Mouse (Mus musculus) limb, embryonic 15.5 days (tissue): Measurements from ENCODE around the gene Sugp1. TPM values are rescaled to one million over a fixed set of nuclear protein-coding genes. Genes with fewer than 3 reads are reported as not detected.

ENCODE experiments used
- ATAC-seq: fragments of 200-750 bp; cut with Nextera tagmentation; 2 replicates; pipeline ENCODE4 v1.8.0; 2017; ENCODE audit warnings: low read depth, moderate TSS enrichment; ENCODE audit not compliant: insufficient number of reproducible peaks, low FRiP score, low TSS enrichment
- H3K27ac ChIP-seq: fragments of 300-500 bp; sonication (generic); 2 replicates; pipeline ENCODE4 v1.5.1; 2015; ENCODE audit warnings: moderate library complexity, mild to moderate bottlenecking, inconsistent platforms
- H3K27me3 ChIP-seq: fragments of 300-500 bp; sonication (generic); 2 replicates; pipeline ENCODE4 v1.6.1; 2015; ENCODE audit warnings: inconsistent platforms
- H3K36me3 ChIP-seq: fragments of 300-500 bp; sonication (generic); 2 replicates; pipeline ENCODE4 v1.6.1; 2015; ENCODE audit warnings: inconsistent platforms
- H3K4me1 ChIP-seq: fragments of 300-500 bp; sonication (generic); 2 replicates; pipeline ENCODE4 v1.6.1; 2015; ENCODE audit warnings: inconsistent platforms
- H3K4me2 ChIP-seq: fragments of 300-500 bp; sonication (generic); 2 replicates; pipeline ENCODE4 v1.6.1; 2015; ENCODE audit warnings: mild to moderate bottlenecking, inconsistent platforms
- H3K4me3 ChIP-seq: fragments of 300-500 bp; sonication (generic); 2 replicates; pipeline ENCODE4 v1.5.1; 2015; ENCODE audit warnings: mild to moderate bottlenecking, inconsistent platforms
- H3K9ac ChIP-seq: fragments of 300-500 bp; sonication (generic); 2 replicates; pipeline ENCODE4 v1.6.1; 2015; ENCODE audit warnings: inconsistent platforms
- H3K9me3 ChIP-seq: fragments of 300-500 bp; sonication (generic); 2 replicates; pipeline ENCODE4 v1.6.1; 2016; ENCODE audit warnings: inconsistent platforms
- WGBS: fragments of 180-500 bp; shearing (Covaris S2); methylation state at CpG from one replicate; pipeline ENCODE4 v1.1.7; 2015; 5-methylcytosine and 5-hydroxymethylcytosine counted together
- polyA plus RNA-seq: library from polyadenylated mRNA; unstranded; fragments of >200 nt; fragmentation: Nextera tagmentation; extraction: Ambion mirVana; gene quantifications from 2 replicates; pipeline ENCODE4 v1.2.1, GENCODE M21; 2015

The Sugp1 gene
- polyA plus RNA-seq, 1 experiment from 2014 or later, result 41.9 TPM

DNA sequence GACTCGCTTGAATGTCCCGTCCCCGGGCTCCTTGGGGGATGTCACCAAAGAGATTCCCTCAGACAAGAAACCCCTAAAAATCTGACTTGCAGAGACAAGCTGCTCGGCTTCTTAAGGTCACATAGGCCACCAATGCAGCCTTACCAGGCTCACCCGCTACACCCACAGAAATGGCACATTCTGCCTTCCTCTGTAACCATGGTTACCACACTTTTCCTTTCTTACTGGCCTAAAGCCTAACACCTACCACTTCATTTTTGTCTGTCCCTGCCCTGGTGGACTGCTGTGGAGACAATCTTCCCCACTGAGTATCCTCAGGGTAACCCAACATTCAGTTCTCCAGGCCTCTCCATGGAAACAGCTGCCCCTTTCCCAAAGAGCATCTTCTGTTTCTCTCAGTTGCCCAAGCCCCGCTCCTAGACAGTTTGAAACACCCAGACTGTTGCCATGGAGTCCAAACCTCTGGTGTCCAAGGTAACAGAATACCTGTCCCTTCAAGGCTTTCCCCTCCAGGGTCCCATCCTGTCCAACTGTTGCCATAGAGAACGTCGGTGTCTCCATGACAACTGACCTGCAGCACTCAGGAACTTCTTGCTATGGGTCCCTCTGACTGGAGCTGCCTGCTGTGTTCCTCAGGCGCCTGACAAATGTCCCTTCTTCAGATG, 46.8 kb downstream of the Sugp1 start:
- no peak overlapping the region for H3K27ac ChIP-seq
- peaks cover 14% of the 10 kb centered on the region for H3K4me1 ChIP-seq
- ATAC-seq, result no peak
- no peak overlapping the region for H3K4me2 ChIP-seq
- H3K4me3 ChIP-seq, result no peak overlapping the region
- peaks cover 81% of the 10 kb centered on the region for H3K27me3 ChIP-seq
- H3K9me3 ChIP-seq, result no peaks in the 10 kb centered on the region
- no peak overlapping the region for H3K9ac ChIP-seq
- no peaks in the 10 kb centered on the region for H3K36me3 ChIP-seq
- 68% methylated on average over 9 of the region's 9 CpGs for WGBS

DNA sequence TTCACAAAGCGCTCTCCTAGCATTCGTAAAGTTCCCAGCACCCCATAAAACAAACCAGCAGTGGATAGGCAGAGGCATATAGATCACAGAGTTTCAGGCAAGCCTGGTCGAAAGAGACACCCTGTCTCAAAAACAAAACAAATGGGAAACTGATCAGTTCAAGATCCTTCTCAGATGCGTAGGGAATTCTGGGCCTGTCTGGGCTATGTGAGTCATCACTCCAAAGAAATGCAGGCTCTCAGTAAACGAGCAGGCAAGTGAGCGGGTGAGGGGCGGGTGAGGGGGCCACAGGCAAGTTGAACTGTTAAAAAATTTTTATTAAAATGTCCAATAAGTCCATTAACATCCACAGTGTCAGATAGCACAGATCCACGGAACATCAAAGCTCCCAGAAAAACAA, 50.2 kb downstream of the Sugp1 start:
- Histone ChIP-seq H3K4me3 (no peak overlapping the region), H3K4me1 (peaks cover 7% of the 10 kb centered on the region), H3K27ac (no peak overlapping the region), H3K9me3 (no peaks in the 10 kb centered on the region), H3K36me3 (no peaks in the 10 kb centered on the region), H3K27me3 (peaks cover 48% of the 10 kb centered on the region), H3K9ac (no peak overlapping the region), H3K4me2 (no peak overlapping the region)
- WGBS, result 41% methylated on average over 8 of the region's 8 CpGs
- no peak for ATAC-seq

DNA sequence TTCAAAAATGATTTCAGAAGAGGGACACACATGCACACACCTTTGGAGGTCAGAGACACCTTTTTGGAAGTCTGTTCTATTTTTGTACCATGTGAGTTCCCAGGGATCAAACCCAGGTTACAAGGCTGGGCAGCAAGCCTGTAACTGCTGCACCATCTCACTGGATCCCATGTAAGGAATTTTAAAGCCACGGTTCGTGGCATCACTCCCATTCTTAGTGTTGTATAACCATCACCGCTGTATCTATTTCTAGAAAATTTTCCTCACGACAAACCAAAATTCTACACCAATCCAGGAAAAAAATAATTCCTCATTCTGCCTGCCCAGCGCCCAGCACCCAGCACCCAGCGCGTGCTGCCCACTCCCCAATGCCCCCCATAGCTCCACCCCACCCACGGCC, 56.7 kb downstream of the Sugp1 start:
- Histone ChIP-seq H3K9ac (no peak overlapping the region), H3K9me3 (no peaks in the 10 kb centered on the region), H3K27me3 (no peaks in the 10 kb centered on the region), H3K36me3 (no peaks in the 10 kb centered on the region), H3K4me2 (no peak overlapping the region), H3K4me1 (no peaks in the 10 kb centered on the region), H3K4me3 (no peak overlapping the region), H3K27ac (no peak overlapping the region)
- WGBS, result 73% methylated on average over 8 of the region's 8 CpGs
- ATAC-seq, result no peak

DNA sequence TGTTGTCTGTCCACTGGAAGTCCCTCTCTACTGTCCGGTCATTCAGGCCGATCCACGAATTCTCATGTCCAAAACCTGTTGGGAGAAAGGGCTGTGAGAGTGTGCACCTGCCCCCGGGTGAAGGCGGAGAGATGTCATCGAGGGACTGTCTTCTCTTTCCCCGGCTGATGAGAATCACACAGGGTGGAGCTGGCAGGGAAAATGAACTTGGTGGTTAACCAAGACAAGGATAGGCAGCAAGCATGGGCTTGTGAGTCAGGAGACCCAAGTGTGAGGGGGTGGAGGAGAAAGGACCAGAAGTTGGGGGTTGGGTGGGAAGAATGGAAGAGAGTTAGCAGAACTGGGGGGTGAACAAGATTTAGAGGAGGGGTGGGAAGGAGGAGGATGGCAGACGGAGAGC, 57.6 kb downstream of the Sugp1 start:
- Histone ChIP-seq H3K4me1 (no peaks in the 10 kb centered on the region), H3K36me3 (no peaks in the 10 kb centered on the region), H3K4me2 (no peak overlapping the region), H3K4me3 (no peak overlapping the region), H3K27ac (no peak overlapping the region), H3K27me3 (no peaks in the 10 kb centered on the region), H3K9me3 (no peaks in the 10 kb centered on the region), H3K9ac (no peak overlapping the region)
- no peak for ATAC-seq
- 83% methylated on average over 8 of the region's 8 CpGs for WGBS

GRCm38 (mm10) chr8:70104506-70104905, 61.9 kb downstream of the Sugp1 start:
- ATAC-seq, result no peak
- Histone ChIP-seq H3K9me3 (no peaks in the 10 kb centered on the region), H3K4me1 (no peaks in the 10 kb centered on the region), H3K4me2 (no peak overlapping the region), H3K9ac (no peak overlapping the region), H3K4me3 (no peak overlapping the region), H3K27ac (no peak overlapping the region), H3K36me3 (no peaks in the 10 kb centered on the region), H3K27me3 (peaks cover 23% of the 10 kb centered on the region)
- WGBS, result 18% methylated on average over 6 of the region's 6 CpGs

DNA sequence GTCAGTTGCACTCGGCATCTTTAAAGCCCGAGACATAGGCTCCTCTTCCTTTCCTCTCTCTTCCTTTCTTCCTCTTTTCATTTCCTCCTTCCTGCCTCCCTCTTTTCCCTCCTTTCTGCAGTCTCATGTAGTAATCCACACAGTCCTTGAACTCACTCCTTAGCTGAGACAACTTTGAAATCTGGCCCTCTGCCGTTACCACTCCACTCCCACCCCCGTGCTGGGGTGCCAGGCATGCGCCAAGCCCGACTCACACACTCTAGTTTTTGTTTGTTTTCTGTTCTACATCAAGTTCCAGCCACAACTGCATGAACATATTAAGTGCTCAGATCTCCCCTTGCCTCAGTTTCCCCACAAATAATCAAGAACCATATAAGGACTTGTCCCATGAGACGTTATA, 62.3 kb downstream of the Sugp1 start:
- no peak overlapping the region for H3K4me2 ChIP-seq
- WGBS, result 80% methylated on average over 7 of the region's 7 CpGs
- ATAC-seq, result no peak
- no peaks in the 10 kb centered on the region for H3K4me1 ChIP-seq
- H3K9ac ChIP-seq, result no peak overlapping the region
- H3K4me3 ChIP-seq, result no peak overlapping the region
- H3K36me3 ChIP-seq, result no peaks in the 10 kb centered on the region
- no peaks in the 10 kb centered on the region for H3K9me3 ChIP-seq
- H3K27ac ChIP-seq, result no peak overlapping the region
- peaks cover 27% of the 10 kb centered on the region for H3K27me3 ChIP-seq

- 77% methylated on average over 2 of the region's 2 CpGs for WGBS
- H3K4me3 ChIP-seq, result no peak overlapping the region
- ATAC-seq, result no peak
- H3K9me3 ChIP-seq, result no peaks in the 10 kb centered on the region
- peaks cover 82% of the 10 kb centered on the region for H3K27me3 ChIP-seq
- peaks cover 8% of the 10 kb centered on the region for H3K4me1 ChIP-seq
- no peak overlapping the region for H3K27ac ChIP-seq
- H3K4me2 ChIP-seq, result no peak overlapping the region
- no peak overlapping the region for H3K9ac ChIP-seq
- H3K36me3 ChIP-seq, result no peaks in the 10 kb centered on the region
Measured at GRCm38 (mm10) chr8:70110451-70110850, 67.8 kb downstream of the Sugp1 start.

- Histone ChIP-seq H3K9ac (no peak overlapping the region), H3K9me3 (no peaks in the 10 kb centered on the region), H3K4me1 (peaks cover 8% of the 10 kb centered on the region), H3K4me2 (no peak overlapping the region), H3K4me3 (no peak overlapping the region), H3K27me3 (peaks cover 90% of the 10 kb centered on the region), H3K27ac (no peak overlapping the region), H3K36me3 (no peaks in the 10 kb centered on the region)
- ATAC-seq, result no peak
- WGBS, result 46% methylated on average over 23 of the region's 23 CpGs
Measured at GRCm38 (mm10) chr8:70111192-70111795, 68.7 kb downstream of the Sugp1 start.

DNA sequence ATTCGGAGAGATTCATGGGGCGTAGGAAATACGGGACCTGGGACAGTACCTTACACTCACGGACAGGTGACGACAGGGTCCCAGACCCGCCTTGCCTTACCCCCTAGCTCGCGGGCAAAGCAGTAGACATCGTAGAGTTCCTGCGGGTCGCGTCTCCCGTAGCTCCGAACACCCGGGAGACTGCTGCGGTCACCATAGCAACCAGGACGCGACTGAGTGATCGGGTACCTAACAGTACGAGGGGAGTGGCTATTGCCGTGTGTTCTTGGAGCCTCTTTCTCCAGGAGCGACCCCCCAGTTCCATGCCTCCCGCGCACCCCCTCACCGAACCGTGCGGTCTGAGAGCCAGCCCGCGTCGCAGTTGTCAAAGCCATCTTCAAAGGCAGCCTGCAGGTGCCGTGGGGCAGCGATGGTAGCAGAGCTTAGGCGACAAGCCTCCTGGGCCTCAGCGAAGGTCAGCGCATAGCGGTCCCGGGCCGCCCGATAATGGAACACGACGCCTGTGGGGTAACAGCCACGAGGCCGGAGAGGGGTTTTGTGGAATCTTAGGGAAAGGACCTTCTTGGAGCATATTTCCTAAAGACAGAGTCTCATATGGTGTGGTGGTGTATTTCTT, 69.9 kb downstream of the Sugp1 start:
- no peak for ATAC-seq
- H3K36me3 ChIP-seq, result no peaks in the 10 kb centered on the region
- H3K27ac ChIP-seq, result no peak overlapping the region
- WGBS, result 6% methylated on average over 43 of the region's 43 CpGs
- H3K4me1 ChIP-seq, result peaks cover 8% of the 10 kb centered on the region
- no peak overlapping the region for H3K9ac ChIP-seq
- no peak overlapping the region for H3K4me3 ChIP-seq
- H3K9me3 ChIP-seq, result no peaks in the 10 kb centered on the region
- peaks cover 99% of the 10 kb centered on the region for H3K27me3 ChIP-seq
- no peak overlapping the region for H3K4me2 ChIP-seq

DNA sequence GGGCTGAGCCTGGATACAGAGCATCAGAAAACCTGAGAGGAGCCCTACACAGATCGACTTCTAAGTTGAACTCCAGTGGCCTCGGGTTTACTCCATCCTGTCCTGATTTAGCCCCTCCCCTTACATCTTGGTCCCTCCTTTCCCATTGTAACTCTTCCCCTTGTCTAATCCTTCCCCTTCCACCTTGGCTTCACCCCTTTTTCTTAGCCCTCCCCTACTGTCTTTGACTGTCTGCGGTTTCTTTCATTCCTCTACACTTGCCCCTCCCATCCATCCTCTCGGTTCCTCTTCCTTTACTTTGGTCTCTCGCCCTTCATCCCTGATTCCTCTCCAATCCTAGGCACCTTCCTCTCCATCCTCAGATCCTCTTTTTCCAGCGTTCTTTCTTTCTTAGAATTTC, 71.9 kb downstream of the Sugp1 start:
- ATAC-seq, result no peak

GRCm38 (mm10) chr8:70114892-70115291, 72.3 kb downstream of the Sugp1 start:
- Histone ChIP-seq H3K9me3 (no peaks in the 10 kb centered on the region), H3K4me2 (no peak overlapping the region), H3K4me3 (no peak overlapping the region), H3K27ac (no peak overlapping the region), H3K4me1 (peaks cover 8% of the 10 kb centered on the region), H3K36me3 (no peaks in the 10 kb centered on the region), H3K9ac (no peak overlapping the region), H3K27me3 (peaks cover 99% of the 10 kb centered on the region)
- 70% methylated on average over 13 of the region's 13 CpGs for WGBS
- no peak for ATAC-seq

More for the DNA sequence above, 71.9 kb downstream of the Sugp1 start:
- Histone ChIP-seq H3K9me3 (no peaks in the 10 kb centered on the region), H3K4me2 (no peak overlapping the region), H3K4me3 (no peak overlapping the region), H3K9ac (no peak overlapping the region), H3K27ac (no peak overlapping the region), H3K4me1 (peaks cover 8% of the 10 kb centered on the region), H3K36me3 (no peaks in the 10 kb centered on the region), H3K27me3 (peaks cover 99% of the 10 kb centered on the region)
- 23% methylated on average over 6 of the region's 6 CpGs for WGBS

DNA sequence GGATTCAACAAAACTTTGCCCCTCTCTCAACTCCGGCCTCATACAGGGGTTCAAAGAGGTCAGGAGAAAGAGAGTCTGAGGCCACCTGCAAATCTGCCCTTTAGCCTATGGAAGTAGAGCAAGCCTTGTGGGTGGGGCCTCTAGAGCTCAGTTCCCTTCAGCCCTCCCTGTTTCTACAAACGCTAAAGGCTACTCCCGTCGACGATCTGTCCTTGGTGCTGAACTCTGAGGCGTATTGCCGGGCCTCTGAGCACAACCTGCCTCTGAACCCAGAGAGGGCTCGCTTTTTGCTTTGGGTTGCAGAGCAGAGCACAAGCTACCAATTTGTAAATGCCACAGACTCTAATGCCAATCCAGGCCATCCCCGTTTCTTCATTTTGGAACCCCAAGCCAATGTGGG, 75.0 kb downstream of the Sugp1 start:
- Histone ChIP-seq H3K9me3 (no peaks in the 10 kb centered on the region), H3K4me3 (no peak overlapping the region), H3K36me3 (no peaks in the 10 kb centered on the region), H3K9ac (no peak overlapping the region), H3K4me1 (peaks cover 6% of the 10 kb centered on the region), H3K27ac (no peak overlapping the region), H3K27me3 (peaks cover 88% of the 10 kb centered on the region), H3K4me2 (no peak overlapping the region)
- WGBS, result 4% methylated on average over 9 of the region's 9 CpGs
- ATAC-seq, result no peak
